Mouse (Mus musculus) kidney, postnatal 10 days (tissue): ENCODE measurements at regions not wholly inside any gene's neighbourhood (a gene's known extent, or its start where the extent isn't known, plus 50 kb on each side); places are given as distances from the start of the nearest gene placed in this dataset.

Experiments
- DNase-seq: peaks from one replicate; pipeline ENCODE4 v3.0.0; 2021; ENCODE audit warnings: mixed read lengths

- DNase-seq: no peak
Measured at GRCm38 (mm10) chr12:109662179-109662578, 62.0 kb upstream of the Rtl1 start.

GRCm38 (mm10) chr12:109674766-109675165 lies 74.6 kb upstream of the Rtl1 start:
- no peak for DNase-seq

GRCm38 (mm10) chr12:109694046-109694445 lies 93.9 kb upstream of the Rtl1 start:
- no peak for DNase-seq

- no peak for DNase-seq
Measured at GRCm38 (mm10) chr12:109694801-109695430, 94.8 kb upstream of the Rtl1 start.

GRCm38 (mm10) chr12:109706820-109707219 lies 106.7 kb upstream of the Rtl1 start:
- peak; percentile 3 for DNase-seq

- DNase-seq: no peak
Measured at GRCm38 (mm10) chr12:109709661-109710060, 109.5 kb upstream of the Rtl1 start.

GRCm38 (mm10) chr12:109711392-109711791 lies 111.3 kb upstream of the Rtl1 start:
- no peak for DNase-seq

GRCm38 (mm10) chr12:109711946-109712345 lies 111.8 kb upstream of the Rtl1 start:
- no peak for DNase-seq

GRCm38 (mm10) chr12:109712386-109712785 lies 112.3 kb upstream of the Rtl1 start:
- DNase-seq: no peak

- no peak for DNase-seq
Measured at GRCm38 (mm10) chr12:109713041-109713440, 112.9 kb upstream of the Rtl1 start.

GRCm38 (mm10) chr12:109714061-109714460 lies 113.9 kb upstream of the Rtl1 start:
- DNase-seq: no peak

GRCm38 (mm10) chr12:109716991-109717390 lies 116.9 kb upstream of the Rtl1 start:
- no peak for DNase-seq

- no peak for DNase-seq
Measured at GRCm38 (mm10) chr12:109718036-109718435, 117.9 kb upstream of the Rtl1 start.

- no peak for DNase-seq
Measured at GRCm38 (mm10) chr12:109738201-109738600, 138.1 kb upstream of the Rtl1 start.

- no peak for DNase-seq
Measured at GRCm38 (mm10) chr12:109738911-109739310, 138.8 kb upstream of the Rtl1 start.

- DNase-seq: no peak
Measured at GRCm38 (mm10) chr12:109742486-109742885, 142.4 kb upstream of the Rtl1 start.

- DNase-seq: no peak
Measured at GRCm38 (mm10) chr12:109743036-109743650, 143.0 kb upstream of the Rtl1 start.

GRCm38 (mm10) chr12:109744186-109744585 lies 144.1 kb upstream of the Rtl1 start:
- DNase-seq: no peak

- no peak for DNase-seq
Measured at GRCm38 (mm10) chr12:109745731-109746484, 145.8 kb upstream of the Rtl1 start.

- no peak for DNase-seq
Measured at GRCm38 (mm10) chr12:109747201-109747600, 147.1 kb upstream of the Rtl1 start.

GRCm38 (mm10) chr12:109747776-109748175 lies 147.6 kb upstream of the Rtl1 start:
- no peak for DNase-seq

GRCm38 (mm10) chr12:109748326-109749059 lies 148.4 kb upstream of the Rtl1 start:
- no peak for DNase-seq

- DNase-seq: no peak
Measured at GRCm38 (mm10) chr12:109749256-109749655, 149.1 kb upstream of the Rtl1 start.
